Mouse (Mus musculus): ENCODE results near the gene Col28a1.

Col28a1 gene

DNA sequence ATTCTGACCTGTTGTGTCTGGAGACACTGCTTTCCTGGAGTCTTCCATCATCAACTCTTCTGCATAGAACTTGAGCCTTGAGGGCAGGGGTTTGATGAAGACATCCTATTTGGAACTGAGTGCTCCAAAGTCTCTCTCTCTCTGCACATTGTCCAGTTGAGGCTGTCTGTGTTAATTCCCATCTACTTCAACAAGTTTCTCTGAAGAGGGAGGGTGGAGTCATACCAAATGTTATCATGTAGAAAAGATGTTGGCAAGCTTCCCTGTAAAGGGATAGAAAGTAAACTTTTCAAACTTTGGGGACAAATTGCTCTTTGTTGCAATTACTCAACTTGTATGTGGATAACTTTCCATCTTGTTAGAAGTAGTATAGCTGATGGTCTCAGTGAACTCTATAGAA is at the start of gene Col28a1:
TSS of gene Col28a1 (minus strand) at position 101 of the 400 bp plus-strand sequence.
- no peak for DNase-seq (ENCODE audit: low spot score in 2 of 2)

DNA sequence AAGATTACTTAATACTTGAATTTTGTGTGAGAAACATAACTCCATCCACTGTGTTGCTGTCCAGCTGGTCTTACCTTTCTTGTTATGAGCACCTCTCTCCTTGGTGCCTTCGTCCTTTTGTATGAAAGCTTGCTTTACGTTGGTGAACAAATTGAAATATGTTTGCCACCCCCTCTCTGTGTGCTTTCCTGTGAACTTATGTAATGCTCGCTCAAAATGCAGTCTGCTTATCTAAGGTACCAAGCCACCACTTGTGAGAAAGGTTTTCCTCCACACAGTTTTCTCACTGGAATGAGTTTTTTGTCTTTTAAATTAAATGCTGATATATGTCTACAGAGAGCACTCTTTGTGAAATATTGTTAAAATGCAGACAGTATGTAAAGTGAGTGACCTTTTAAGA is 36.2 kb upstream of the Col28a1 start:
- DNase-seq (ENCODE audit: low spot score in 2 of 2): no peak

DNA sequence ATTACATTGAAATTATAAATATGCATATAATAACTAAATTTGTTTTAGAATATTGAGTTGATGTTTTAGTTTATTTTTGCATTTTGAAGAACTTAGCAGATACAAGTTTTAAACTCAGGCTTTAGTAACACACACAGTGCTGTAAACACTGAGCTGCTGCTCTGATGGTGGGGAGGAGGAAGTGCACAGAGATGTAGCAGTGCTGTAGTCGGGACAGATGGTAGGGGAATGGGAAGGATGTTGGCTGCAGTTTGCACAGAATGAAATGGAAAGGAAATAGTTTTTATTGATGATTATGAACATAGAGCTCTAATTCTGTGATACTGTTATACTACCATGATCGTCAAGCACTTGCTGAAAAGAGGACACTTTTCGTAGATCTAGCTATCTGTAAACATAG is 34.6 kb upstream of the Col28a1 start:
- no peak for DNase-seq (ENCODE audit: low spot score in 2 of 2)

DNA sequence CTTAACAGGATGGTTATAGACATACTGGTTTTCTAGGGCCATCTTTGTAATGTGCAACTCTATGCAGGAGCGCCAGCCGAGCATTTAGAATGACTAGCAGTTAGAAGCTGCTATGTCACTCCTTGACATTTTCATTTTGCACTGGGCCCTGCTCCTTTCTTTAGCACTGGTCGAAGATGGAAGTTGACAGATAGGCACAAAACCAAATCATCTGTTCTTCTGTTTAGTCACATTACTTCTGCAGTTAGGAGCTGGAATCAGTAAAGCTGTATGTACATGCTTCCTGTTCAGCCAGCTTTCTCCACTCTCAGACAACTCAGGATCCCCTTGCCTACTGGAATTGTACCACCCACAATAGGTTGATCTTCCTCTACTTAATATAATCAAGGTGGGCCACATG is 18.2 kb upstream of the Col28a1 start:
- no peak for DNase-seq (ENCODE audit: low spot score in 2 of 2)

DNA sequence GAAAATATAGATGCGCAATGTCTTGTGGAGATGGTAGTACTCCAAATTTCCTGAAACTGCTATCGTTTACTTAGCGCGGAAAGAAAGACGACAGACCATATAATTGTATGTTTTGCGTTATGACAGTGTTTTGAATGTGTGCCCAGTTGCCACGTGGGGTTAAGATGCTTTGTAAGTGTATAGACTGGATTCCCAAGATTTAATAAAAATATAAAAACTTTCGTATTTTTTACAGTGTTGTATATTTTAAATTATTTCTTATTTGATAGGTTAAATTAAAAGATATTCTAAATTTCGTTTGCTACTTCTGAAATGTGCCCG is 17.4 kb upstream of the Col28a1 start:
- no peak for DNase-seq (ENCODE audit: low spot score in 2 of 2)

DNA sequence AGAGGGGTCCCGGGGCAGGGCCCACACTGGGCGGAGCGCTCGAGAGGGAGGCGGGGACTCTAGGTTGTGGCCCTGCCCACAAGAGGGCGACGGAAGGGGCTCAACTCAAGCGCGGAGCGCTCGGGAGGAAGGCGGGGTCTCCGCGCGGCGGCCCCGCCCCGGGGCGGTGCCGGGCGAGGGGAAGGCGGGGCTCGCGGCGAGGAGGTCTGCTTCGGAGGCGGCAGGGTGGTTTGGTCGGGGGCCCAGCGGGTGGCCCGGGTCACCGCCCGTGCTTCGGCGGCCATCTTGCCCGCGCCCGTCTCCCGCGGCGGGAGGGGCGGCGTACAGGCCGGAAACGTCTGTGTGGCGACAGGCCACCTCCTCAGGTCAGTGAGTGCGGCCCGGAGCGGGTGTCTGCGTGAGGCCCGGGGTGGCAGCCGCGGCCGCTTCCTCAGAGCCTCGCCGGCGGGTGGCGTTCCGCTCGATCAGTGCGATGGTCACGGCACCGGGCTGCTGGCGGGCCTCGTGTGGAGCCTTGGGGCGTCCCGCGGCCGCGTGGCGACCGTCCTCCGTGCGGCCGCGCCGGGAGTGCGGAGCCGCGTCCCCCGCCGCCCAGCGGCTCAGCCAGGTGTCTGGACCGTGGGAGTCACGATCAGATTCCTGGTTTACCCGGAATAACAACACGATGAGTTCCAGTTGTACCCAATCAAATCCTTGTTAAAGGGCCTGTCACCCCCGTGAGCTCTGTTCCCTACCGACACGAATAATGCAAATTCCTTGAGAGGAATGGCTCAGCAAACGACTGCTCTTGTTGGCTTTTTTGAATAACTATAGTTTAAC is 16.8 kb upstream of the Col28a1 start, which contains the start of gene Mios:
TSS of gene Mios (plus strand) at position 176 of the 819 bp plus-strand sequence.
- DNase-seq (ENCODE audit: low spot score in 2 of 2): peak; percentile 69 to 77

DNA sequence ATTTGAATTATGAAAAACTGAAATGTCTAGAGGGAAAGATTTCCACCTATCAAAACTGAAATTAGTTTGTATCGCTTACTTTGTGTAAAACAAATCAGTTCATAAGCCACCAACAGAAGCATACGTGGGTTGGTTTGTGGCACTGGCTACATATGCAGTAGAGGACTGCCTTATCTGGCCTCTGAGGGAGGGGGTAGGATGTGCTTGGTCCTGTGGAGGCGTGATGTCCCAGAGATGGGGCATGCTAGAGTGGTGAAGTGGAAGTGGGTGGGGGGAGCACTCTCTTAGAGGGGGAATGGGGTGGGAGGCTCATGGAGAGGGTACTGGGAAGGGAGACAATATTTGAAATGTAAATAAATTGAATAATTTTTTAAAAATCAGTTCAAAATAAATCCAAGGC is 2.5 kb downstream of the Col28a1 start:
- DNase-seq (ENCODE audit: low spot score in 2 of 2): no peak

DNA sequence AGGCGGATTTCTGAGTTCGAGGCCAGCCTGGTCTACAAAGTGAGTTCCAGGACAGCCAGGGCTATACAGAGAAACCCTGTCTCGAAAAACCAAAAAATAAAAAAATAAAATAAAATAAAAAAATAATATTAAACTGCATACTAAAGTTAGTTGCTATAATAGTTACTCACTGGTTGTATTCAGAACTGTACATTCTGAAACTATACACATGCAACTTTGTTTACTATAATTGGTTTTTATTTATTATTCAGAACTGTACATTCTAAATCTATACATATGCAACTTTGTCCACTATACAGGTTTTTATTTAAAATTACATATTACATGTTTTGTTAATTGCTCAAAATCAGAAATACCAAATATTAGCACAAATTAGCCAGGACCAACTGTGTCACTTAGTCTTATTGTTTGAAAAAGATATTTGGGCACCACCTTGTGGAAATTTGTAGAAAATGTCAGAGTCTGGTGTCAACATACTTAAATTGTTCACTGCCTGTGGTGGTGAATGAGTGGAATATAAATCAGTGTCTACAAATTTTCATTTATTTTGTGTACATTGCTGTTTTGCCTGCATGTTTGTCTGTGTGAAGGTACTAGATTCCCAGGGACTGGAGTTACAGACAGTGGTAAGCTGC is 3.7 kb downstream of the Col28a1 start:
- DNase-seq (ENCODE audit: low spot score in 2 of 2): no peak

DNA sequence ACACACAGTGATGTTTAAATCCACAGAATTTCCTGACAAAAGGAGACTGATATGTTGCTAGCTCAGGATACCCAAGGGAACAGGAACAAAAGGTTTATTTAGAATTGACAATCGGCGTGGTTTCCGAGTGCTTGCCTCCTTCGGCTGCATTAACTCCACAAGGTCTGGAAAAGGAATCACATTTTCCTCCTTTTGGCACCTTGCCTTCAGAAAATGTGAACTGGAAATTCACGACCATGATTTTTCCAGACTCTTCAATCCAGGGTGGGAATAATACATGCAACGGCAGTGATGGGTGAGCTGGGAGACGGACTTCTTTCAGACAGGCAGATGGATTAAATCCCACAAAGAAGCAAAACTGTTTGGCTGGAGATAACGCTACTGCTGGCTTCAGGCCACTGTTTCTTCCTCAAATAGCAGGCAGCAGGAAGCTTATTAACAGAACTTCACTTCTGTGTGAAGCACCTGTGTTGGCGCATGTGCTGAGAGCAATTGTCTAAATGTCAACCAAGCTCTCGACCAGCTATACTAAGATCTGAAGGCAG is 13.9 kb downstream of the Col28a1 start:
- DNase-seq (ENCODE audit: low spot score in 2 of 2): no peak

DNA sequence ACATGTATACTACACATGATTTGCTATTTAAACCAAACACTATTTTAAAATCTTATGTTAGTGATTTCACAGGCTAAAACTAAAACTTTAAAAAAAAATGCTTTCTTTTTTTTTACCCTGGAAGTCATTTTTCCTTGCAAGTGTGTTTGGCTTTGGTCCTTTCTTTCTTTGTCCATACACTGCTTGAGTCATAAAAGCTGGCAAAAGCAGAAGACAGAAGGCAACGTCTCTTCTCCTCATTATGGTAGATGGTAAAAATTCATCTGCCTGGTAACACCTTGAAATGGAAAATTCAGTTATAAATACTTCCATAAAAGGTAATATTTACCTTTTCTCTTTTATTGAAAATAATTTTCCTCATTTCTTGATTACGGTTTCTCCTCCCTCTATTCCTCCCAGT is 16.3 kb downstream of the Col28a1 start:
- no peak for DNase-seq (ENCODE audit: low spot score in 2 of 2)

DNA sequence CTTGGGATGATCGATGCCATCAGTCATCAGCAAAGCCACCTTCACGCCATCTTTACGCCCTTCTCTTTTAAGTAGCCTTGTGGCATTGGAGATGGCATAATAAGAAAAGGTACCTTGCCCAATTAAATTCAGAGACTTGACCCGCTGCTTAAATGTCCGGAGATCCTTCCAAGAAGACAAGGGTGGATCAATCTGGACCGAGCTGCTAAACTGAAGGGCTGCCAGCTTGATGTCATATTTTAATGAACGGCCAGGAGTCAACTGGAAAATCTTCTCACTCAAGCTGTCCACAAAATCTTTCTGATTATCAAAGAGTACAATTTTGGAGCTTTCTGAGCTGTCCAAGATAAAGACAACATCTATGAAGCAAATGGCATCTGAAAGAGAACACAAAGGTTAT is 17.1 kb downstream of the Col28a1 start:
- no peak for DNase-seq (ENCODE audit: low spot score in 2 of 2)

DNA sequence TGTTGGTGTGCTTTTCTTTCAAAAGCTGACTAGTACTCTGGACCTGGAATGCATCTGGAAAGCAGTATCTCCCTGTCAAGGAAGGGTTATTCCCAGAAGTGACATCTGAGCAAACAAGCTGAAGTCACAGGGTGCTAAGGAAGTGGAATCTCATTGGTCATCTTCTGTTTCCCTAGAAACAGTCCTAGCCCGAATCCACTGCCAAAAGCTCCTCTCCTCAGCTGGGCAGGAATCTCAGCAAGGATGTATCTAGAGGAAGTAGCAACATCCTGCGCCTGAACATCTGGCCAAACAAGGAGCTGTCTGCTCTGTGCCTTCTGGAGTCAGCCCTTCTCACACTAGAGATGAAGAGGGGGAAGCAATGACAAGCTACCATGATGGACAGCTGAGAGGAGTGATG is 18.4 kb downstream of the Col28a1 start:
- no peak for DNase-seq (ENCODE audit: low spot score in 2 of 2)

DNA sequence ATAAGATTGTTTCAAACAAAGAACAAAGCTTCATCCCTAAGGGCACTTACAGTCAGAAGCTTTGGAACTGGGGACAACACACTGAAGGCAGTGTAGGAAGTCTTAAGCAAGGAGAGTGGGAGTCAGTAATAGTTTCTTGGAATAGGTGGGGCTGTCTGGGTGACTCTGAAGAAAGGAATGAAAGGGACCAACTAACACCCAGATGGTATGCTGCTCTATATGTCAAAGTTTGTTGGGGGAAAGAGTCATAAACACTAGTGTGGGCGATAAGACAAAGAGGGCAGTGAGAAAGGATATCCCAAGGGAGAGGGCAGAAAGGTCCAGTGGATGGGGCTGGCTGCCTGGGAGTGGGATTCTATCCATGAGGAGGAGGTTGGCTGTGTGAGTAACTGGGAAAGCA is 20.3 kb downstream of the Col28a1 start:
- no peak for DNase-seq (ENCODE audit: low spot score in 2 of 2)

DNA sequence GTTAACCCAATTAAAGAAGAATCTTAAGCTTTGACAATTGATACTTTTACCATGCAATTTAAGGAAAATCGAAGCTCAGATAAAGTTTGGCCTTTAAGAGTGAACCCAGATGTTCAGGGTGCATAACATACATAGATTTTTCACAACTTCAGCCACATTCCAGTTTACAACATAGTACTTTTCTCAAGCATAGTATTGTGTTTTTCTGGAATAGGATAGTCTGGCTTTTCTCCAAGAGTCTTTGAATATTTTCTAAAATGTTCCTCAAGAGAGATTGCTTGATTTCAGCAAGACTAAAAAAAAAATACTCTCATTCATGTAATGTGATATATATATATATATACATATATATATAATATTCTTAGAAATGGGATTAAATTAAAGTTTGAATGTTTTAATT is 27.7 kb downstream of the Col28a1 start:
- DNase-seq (ENCODE audit: low spot score in 2 of 2): no peak

DNA sequence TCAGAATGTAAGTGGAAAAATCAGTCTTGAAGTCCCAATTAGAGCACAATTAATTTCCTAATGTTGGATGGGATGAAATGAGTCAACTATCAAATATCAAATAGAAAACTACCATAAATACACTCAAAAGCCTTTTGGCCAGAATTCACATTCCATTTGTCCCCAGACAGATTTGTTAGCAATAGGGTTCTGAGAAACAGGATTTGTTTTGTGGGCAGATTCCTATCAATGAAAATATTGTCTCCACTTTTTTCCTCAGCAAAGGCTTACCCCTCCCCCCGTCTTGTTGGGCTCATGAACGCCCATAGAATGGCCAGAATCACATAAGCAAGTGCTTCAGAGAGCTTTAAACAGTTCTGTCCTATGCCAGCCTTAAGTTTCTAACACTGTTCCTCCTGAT is 32.4 kb downstream of the Col28a1 start:
- no peak for DNase-seq (ENCODE audit: low spot score in 2 of 2)

DNA sequence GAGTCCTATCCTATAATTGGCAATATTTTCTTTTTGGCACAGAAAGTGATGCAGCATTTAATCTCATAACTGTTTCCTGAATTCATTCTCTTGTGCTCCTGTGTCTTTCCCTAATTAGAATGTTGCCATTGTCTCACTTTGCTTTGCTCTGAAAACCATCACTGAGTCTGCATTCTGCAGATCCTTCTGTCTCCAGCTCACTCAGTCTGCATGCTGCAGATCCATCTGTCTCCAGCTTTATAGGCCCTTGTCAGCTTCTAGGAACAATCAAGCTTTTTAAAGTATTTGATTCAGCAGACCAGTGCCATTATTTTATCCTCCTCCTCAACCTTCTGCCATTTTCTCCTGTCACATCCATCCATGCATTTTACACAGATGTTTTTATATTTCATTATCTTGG is 35.3 kb downstream of the Col28a1 start:
- no peak for DNase-seq (ENCODE audit: low spot score in 2 of 2)

DNA sequence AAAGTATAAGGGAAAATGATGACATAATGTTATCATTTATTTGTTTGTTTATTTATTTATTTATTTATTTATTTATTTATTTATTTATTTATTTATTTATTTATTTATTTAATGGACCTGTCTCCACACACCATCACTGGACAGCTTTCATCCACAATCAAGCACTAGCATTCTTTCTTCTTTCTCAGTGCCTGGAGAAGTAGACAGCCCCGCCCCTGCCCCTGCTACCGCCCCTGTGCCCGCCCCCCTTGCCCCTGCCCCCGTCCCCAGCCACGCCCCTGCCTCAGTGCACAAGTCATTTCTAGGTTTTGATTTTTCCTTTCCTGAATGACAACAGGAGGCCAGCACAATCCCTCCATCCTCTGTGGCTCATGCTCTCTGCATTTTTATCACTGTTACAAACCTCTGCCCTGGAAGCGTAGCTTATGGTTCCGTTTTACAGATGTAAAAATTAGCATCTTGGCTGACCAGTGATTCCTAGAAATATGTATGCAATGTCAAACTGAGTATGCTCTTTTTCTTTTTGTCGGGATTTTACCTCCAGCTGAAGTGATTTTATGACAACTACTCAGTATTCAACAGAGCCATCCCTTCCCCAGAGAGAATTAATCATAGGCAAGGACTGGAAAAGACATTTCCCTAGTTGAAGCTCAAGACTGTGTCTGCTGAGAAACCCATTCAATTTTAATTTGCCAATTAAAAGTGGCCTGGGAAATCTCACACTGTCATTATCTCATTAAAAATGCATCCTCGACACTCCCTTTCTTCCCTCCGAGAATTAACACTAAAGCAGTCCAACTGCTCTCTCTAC is 39.7 kb downstream of the Col28a1 start:
- no peak for DNase-seq (ENCODE audit: low spot score in 2 of 2)

DNA sequence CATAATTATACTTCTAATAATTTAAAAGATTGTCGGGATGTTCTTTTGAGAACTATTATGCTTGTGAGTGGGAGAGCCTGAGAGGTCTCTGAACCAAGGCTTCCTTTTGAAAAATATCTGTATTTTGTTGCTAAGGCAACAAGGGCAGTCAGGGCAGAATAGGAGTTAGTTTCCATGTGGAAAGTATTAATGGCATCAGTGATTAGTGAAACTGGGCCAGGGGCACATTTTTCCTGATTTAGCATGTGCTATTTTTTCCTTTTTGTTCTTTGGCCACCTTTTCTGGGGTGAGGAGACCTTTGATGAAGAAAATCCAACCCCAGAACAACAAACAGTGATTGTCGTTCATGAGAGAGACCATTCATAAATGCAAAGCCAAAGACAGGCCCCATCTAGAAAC is 43.5 kb downstream of the Col28a1 start:
- DNase-seq (ENCODE audit: low spot score in 2 of 2): no peak

DNA sequence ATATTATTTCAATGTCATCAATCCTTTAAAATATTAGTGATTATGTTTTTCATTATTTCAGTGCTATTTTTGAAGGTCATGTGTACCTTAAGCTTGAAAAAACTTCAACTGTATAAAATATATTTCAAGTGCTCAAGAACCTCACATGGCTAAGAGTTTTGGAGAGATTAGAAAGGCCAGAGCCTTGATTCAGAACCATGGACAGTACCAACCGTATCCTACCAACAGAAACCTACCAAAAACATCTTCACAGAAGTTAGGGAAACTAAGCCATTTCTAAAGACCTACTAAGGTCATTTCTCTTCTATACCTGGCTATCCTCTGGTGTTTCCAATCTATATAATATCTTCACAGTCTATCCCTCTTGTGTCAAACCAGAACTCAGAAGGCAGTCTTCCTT is 50.5 kb downstream of the Col28a1 start:
- DNase-seq (ENCODE audit: low spot score in 2 of 2): no peak

DNA sequence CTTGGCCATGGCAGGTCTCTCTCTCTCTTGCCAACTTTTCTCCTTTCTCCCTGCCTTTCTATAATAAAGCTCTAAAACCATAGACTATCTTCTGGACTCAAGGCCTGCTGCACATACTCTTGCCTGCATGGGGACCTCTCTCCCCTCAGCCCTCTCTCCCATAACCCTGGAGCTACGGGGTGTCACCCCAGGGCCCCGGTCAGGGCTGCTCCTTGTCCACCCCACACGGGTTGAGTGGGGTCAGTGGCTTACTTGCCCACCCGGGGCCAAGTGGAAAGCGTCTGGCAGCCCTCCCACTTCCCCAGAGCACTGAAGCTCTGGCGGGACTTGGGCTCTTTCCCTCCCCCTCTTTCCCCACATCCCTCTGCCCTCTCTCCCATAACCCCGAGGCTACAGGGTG is 62.3 kb downstream of the Col28a1 start:
- no peak for DNase-seq (ENCODE audit: low spot score in 2 of 2)

DNA sequence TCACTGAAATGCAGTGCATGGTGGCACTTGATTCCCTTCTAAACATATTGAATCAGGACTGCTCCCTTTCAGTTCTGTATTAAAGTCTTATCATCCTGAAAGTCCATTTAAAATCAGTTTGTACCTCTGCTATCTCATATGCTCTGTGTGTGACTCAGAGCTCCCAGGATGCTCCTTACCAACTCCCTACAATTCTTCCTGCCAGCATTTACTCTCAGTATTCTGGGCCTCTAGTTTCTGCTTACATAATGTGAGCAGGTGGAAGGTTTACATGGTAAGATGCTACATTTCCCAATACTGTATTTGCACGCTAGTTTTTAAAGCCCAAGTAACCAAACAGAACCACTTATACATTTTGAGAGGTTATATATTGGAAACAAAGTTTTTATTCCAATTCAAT is 64.3 kb downstream of the Col28a1 start:
- no peak for DNase-seq (ENCODE audit: low spot score in 2 of 2)

DNA sequence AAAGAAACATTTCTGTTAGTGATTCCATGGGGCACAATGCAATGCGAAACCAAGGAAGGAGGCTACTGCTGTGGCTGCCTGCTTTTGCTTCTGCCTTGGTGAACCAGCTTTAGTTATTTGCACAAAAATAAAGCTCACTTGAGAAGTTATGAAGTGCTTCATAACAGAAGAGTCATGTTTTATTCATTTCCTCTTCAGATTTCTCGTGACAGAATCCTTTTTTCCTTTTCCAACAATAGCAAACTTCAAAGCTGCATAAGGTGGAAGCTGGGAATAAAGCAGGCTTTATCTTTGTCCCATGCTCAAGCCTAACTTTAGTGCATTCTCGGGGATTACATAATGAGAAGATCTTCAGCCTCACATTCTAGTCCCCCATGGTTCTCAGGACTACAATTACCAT is 65.9 kb downstream of the Col28a1 start:
- no peak for DNase-seq (ENCODE audit: low spot score in 2 of 2)

DNA sequence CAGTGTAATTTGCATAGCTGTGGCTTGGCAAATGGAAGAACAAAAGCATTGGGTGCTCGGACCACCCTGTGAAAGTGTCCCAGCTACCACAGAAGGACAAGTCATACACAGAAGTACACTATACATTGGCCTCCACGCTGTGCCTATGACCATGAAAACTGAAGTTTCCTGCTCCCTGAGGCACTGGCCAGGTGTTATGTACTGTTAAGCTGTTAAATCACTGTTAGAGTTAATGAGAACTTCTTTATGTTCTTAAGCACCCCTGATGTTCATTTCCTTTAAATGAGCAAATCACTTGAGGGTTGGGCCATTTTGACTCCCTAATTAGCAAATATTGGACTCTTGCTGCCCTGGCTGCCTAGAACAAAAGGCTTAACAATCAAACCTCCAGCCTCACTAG is 73.3 kb downstream of the Col28a1 start:
- DNase-seq (ENCODE audit: low spot score in 2 of 2): no peak

Measured in spleen, postnatal 14 days (tissue).